Mouse (Mus musculus): ENCODE data around the gene Rnf182.

Rnf182 gene

GRCm38 (mm10) chr13:43615577-43616254, at the start of gene Rnf182:
Rnf182 (plus strand) TSS chr13:43615710.
- in situ Hi-C loops (cut with MboI, MseI): no loop called here

- in situ Hi-C loops (cut with MboI, MseI): no loop called here
These were observed 49.3 kb upstream of the Rnf182 start for GRCm38 (mm10) chr13:43566184-43566583.

- in situ Hi-C loops (cut with MboI, MseI): no loop called here
These were observed 48.2 kb upstream of the Rnf182 start for GRCm38 (mm10) chr13:43567141-43567891.

- in situ Hi-C loops (cut with MboI, MseI): no loop called here
These were observed 41.5 kb upstream of the Rnf182 start for GRCm38 (mm10) chr13:43573979-43574378.

- in situ Hi-C loops (cut with MboI, MseI): loop anchor here (5.0 kb wide), 1 partner anchor 152 kb away; no protein-coding TSS in a partner anchor
These were observed 40.1 kb upstream of the Rnf182 start for GRCm38 (mm10) chr13:43575431-43575830.

GRCm38 (mm10) chr13:43577254-43577653, 38.3 kb upstream of the Rnf182 start:
- in situ Hi-C loops (cut with MboI, MseI): loop anchor here (5.0 kb wide), 1 partner anchor 150 kb away; no protein-coding TSS in a partner anchor

- in situ Hi-C loops (cut with MboI, MseI): loop anchor here (5.0 kb wide), 1 partner anchor 150 kb away; no protein-coding TSS in a partner anchor
These were observed 37.7 kb upstream of the Rnf182 start for GRCm38 (mm10) chr13:43577766-43578165.

- in situ Hi-C loops (cut with MboI, MseI): loop anchor here (5.0 kb wide), 1 partner anchor 148 kb away; no protein-coding TSS in a partner anchor
These were observed 35.8 kb upstream of the Rnf182 start for GRCm38 (mm10) chr13:43579740-43580139.

- in situ Hi-C loops (cut with MboI, MseI): no loop called here
These were observed 34.8 kb upstream of the Rnf182 start for GRCm38 (mm10) chr13:43580661-43581060.

GRCm38 (mm10) chr13:43582961-43583360, 32.5 kb upstream of the Rnf182 start:
- in situ Hi-C loops (cut with MboI, MseI): no loop called here

- in situ Hi-C loops (cut with MboI, MseI): no loop called here
These were observed 32.0 kb upstream of the Rnf182 start for GRCm38 (mm10) chr13:43583504-43583903.

- in situ Hi-C loops (cut with MboI, MseI): no loop called here
These were observed 30.2 kb upstream of the Rnf182 start for GRCm38 (mm10) chr13:43585335-43585734.

- in situ Hi-C loops (cut with MboI, MseI): no loop called here
These were observed 28.5 kb upstream of the Rnf182 start for GRCm38 (mm10) chr13:43586966-43587365.

- in situ Hi-C loops (cut with MboI, MseI): no loop called here
These were observed 27.4 kb upstream of the Rnf182 start for GRCm38 (mm10) chr13:43587844-43588840.

- in situ Hi-C loops (cut with MboI, MseI): no loop called here
These were observed 23.5 kb upstream of the Rnf182 start for GRCm38 (mm10) chr13:43591828-43592680.

- in situ Hi-C loops (cut with MboI, MseI): no loop called here
These were observed 22.8 kb upstream of the Rnf182 start for GRCm38 (mm10) chr13:43592681-43593068.

GRCm38 (mm10) chr13:43595896-43596295, 19.6 kb upstream of the Rnf182 start:
- in situ Hi-C loops (cut with MboI, MseI): loop anchor here (5.0 kb wide), 1 partner anchor 136 kb away; no protein-coding TSS in a partner anchor

- in situ Hi-C loops (cut with MboI, MseI): no loop called here
These were observed 14.5 kb upstream of the Rnf182 start for GRCm38 (mm10) chr13:43600967-43601366.

GRCm38 (mm10) chr13:43602440-43602839, 13.1 kb upstream of the Rnf182 start:
- in situ Hi-C loops (cut with MboI, MseI): no loop called here

- in situ Hi-C loops (cut with MboI, MseI): no loop called here
These were observed 12.5 kb upstream of the Rnf182 start for GRCm38 (mm10) chr13:43603042-43603441.

GRCm38 (mm10) chr13:43608854-43609253, 6.7 kb upstream of the Rnf182 start:
- in situ Hi-C loops (cut with MboI, MseI): no loop called here

All from T-helper 1 cell (primary cell).